Mouse (Mus musculus): Measurements from ENCODE around the gene Nkd2.
A peak's percentile ranks its signal among the peaks of the same experiment; 100 is the strongest.

Gene Nkd2

DNA sequence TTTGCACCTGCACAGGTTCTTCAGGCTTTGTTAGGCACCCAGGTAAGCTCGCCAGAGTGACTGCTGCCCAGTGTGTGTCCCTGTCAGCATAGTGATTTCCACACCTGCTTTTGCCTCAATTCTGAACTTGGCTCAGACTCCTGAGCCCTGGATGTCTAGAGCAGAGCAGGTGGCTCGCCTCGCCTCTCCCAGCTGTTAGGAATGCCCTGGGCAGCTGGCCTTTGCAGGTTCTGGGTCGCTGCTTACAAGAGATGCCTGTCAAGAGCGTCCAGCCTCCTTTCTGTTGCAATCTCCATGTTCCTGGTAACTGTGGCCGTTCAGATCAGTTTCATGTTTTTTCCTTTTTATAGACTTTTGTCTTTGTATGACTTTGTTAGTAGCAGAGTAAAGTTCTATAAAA, 31.1 kb downstream of the Nkd2 start:
- DNase-seq (ENCODE audit: low read depth): no peak

DNA sequence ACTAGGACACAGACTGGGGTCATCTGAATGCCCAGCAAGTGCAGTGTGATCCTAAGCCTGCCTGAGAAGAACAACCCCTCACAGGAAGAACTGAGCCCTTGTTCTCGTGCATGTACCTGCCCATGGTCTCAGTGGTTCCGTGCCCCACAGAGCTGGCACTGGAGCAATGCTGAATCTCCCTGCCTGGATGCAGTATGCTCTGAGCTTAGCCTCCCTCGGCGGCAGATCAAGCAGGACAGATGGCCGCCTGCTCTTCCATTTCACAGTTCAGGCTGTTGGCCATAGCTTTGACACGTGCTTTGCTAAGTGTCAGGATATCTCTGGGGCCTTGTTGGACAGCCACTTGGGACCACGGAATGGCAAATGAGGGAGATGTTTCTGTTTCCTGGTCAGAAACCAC, 33.2 kb downstream of the Nkd2 start:
- no peak for DNase-seq (ENCODE audit: low read depth)

DNA sequence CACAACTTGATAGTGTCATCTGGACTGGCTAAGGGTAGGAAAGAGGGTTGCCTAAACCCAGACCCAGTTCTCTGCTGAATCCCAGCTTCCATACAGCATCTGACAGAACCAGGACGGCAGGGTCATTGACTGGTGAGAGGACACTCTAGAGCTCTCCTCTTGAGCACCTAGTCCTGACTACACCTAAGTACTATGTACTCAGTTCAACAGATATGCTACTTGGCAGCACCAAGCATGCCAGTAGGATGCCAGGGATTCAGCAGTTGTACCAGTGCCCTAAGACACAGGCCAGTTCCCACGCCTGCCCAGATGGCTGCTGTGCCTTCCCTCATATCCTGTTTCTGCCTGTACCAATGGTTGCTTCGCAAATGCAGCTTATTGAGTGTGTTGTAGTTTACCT, 34.5 kb downstream of the Nkd2 start:
- DNase-seq (ENCODE audit: low read depth): no peak

DNA sequence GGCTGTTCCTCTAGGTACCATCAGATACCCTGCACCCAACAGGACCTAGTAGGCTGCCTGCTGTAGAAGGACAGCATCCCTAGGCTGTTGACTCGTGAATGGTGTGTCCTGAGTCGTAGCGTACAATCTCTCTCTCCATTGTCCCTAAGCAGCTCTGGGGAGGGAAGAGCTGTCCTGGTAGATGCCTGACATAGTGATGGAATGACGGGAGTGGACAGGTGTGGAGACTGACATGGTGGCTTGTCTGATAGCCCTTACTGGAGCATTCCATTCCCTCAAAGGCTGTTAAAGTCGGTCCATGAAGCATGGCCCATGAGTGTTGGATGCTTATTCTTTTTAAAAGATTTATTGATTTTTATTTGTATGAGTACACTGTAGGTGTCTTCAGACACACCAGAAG, 42.5 kb downstream of the Nkd2 start:
- DNase-seq (ENCODE audit: low read depth): no peak

DNA sequence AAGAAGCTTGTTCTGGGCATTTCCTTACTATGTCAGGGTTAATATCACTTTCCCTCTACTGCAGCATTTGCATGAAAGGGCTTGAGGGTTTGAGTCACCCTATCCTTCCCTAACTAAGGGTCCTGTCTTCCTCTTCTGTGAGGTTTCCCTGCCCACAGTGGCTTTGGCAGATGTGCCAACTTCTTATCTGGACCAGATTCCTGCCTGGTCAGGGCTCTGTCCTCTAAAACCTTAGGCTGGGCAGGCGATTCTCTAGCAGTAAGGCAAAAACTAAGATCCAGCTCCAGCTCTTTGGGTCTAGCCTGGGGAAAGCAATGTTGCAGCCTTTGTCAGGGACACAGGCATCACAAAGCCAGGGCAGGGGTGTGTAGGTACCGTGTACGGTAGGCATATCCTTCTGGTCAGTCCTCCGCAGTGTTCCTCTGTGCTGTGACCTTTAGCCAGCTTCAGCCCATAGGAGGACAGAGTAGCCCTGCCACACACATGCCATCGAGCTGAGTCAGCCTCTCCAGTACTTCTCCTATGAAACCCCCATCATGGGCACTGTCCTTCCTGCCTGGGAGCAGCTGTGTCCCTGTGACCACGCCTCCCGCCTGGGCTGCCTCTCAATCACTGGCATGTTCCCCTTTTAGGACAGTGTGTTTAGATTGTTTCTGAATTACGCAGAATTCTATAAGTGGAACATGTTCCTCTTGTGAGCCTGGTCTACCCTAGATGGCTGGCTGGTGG, 43.8 kb downstream of the Nkd2 start:
- DNase-seq (ENCODE audit: low read depth): peak; percentile 75

DNA sequence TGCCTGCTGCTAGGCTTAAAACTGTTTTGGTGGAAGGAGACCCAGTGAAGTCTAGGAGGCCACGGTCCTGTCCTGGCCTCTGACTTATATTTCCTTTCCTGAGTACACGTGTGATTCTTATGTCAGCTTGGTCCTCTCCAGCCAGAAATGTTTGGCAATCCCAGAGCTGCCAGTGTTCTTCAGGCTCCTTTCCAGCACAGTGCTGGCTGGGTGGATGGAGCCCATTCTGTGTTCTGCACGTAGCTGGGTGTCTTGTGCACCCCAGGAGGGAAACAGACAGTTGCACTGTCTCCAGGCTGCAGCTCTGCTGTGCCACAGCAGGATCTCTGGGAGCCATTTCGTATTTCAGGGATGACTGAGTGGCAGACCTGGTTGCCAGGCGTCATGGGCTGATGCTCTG, 48.3 kb downstream of the Nkd2 start:
- no peak for DNase-seq (ENCODE audit: low read depth)

DNA sequence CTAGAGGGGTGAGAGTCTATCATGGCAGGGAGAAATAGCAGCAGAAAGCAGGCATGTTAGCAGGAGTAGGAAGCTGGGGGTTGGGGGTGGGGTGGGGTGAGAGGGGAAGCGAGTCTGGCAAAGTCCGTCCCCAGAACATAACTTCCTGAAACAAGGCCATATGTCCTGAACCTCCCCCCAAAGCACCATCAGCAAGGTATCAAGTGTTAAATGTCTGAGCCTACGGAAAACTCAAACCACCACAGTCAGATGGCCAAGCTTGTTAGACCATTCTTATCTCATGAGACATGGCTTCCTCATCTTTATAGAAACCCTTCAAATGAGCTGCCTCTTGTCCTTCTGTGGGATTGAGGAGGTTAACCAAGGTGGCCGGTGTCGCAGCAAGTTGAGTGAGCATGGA, 54.3 kb downstream of the Nkd2 start:
- peak; percentile 90 for DNase-seq (ENCODE audit: low read depth)

DNA sequence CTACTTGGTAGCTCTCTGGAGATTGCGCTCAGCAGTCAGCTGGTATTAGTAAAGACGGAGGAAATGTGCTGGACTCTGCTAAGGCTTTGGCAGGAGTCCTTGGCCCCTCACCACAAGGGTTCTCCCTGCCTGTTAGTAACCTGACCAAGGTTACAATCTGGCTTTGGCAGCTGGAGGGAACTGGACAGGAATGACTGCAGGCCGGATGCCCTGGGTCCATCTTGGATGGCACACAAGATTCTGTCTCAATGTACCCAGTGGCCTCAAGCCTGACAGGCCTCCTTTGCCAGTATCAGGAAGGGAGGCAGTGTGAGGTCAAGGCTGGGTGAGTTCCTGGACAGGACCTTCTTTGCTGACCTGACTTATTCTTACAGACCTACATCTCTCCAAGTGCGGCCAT, 55.3 kb downstream of the Nkd2 start:
- no peak for DNase-seq (ENCODE audit: low read depth)

DNA sequence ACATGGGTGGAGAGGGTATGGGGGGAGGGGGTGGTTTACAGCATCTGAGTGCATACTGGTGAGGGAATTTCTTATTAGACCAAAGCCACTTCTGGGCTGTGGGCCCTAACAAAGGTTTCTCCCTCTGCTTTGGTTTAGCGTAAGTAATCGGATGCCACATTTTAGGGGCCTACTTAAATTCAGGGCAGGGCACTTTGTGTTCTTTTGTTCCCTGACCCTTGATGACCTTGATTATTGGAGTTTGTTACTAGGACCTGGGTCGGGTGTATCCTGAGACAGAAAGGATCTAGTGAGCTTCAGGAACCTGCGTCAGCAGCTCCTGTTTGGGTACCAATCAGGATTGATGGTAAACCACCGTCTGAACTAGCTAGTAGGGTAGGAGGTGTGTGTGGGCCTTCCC, 64.9 kb downstream of the Nkd2 start:
- no peak for DNase-seq (ENCODE audit: low read depth)

DNA sequence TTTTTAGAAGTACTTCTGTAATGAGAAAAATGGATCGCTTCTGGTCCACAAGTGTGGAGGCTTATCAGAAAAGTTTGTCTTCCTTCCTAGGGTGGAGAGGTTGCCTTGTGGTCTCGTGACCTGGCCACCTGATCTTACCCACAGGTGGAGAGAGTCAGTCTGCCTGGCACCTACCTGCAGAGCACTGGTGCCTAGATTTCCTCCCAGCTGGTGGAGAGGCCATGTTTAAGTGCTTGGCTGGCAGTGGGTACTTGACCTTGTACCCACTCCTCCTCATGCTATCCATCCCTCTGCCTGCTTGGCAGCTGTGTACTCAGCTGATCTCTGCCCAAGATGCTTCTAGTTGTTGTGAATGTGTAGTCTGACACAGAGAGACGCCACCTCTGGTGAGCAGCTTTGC, 69.9 kb downstream of the Nkd2 start:
- DNase-seq (ENCODE audit: low read depth): no peak

DNA sequence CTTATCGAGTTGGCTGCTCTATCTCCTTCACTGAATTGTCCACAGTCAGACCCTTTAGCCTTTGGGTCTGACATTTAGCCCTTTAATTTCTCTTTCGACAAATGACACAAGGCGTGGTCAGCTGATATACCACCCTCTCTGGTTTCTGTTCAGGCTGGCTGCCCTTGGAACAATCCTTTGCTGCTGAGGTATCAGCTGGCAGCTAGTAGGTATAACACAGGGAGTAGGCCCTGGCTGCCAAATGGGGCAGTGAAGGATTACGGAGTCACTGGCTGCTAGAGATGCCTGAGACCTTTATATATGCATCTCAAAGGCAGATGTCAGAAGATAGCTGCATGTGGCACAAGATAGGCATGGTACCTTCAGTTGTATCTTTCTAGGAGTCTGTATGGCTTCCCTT, 71.6 kb downstream of the Nkd2 start:
- no peak for DNase-seq (ENCODE audit: low read depth)

DNA sequence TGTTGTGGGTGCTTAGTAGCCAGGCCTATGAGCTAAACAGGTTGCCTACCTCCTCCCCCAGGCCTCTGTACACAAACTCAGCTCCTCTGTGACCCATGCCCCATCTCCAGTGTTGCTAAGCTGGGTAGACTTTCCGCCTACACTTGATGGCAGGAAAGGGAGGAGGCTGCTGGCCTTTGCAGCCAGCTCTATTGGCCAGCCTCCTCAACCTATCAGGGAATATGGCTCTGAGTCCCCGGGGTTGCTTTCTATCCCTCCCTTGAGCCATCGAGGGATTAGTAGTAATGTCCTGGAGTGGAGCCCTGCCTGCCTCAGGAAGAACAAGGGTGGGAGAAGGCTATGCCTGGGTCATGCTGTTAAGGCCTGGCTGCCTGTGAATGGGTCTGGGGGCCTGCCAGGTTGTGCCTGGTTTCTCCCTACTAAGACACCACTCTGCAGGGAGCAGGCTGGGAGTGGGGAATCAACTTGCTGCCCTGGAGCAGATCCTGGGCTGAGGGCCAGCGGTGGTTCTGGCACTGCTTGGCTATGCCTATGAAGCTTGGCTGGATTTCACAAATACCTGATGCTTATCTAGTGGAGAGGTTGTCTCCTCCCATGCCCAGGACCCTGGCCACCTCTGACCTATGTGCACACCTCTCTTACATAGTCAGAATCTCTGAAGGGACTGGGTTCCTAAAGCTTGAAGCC, 73.8 kb downstream of the Nkd2 start:
- DNase-seq (ENCODE audit: low read depth): no peak

DNA sequence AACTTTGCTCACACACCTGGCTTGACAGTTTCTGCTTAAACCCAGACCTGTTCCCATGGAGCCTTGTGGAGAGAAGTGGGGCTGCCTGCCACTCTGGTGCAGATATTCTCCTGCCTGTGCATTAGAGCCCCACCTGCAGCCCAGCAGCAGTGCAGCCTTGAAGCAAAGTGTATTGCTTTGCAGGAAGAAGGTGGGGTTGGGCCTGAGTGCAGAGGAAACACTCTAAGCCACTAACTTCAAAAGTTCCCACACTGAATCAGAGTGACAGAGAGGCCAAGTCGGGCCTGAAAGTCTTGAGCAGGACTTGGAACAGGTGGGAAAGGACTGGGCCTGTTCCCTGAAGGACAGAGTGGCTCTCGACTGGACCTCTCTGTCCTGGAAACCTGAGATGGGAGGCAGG, 74.8 kb downstream of the Nkd2 start:
- DNase-seq (ENCODE audit: low read depth): peak; percentile 56

DNA sequence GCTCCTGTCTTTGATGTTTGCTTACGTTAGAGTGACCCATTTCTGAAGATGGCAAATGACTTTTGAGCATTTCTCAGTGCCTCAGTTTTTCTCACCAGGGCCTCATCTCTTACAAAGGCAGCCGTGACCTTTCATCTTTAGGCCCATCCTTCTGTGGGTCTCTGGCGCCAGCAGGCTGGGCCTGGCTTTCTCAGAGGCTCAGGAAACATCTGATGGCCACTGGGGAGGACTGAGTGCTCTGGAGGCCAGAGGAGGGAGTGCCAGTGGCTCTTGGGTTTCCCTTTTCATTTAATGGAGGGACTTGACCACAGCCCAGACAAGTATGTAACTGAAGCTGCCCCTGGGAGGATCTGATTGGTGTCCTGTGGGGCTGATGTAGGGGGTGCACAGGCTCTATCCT, 76.3 kb downstream of the Nkd2 start:
- DNase-seq (ENCODE audit: low read depth): peak; percentile 59

DNA sequence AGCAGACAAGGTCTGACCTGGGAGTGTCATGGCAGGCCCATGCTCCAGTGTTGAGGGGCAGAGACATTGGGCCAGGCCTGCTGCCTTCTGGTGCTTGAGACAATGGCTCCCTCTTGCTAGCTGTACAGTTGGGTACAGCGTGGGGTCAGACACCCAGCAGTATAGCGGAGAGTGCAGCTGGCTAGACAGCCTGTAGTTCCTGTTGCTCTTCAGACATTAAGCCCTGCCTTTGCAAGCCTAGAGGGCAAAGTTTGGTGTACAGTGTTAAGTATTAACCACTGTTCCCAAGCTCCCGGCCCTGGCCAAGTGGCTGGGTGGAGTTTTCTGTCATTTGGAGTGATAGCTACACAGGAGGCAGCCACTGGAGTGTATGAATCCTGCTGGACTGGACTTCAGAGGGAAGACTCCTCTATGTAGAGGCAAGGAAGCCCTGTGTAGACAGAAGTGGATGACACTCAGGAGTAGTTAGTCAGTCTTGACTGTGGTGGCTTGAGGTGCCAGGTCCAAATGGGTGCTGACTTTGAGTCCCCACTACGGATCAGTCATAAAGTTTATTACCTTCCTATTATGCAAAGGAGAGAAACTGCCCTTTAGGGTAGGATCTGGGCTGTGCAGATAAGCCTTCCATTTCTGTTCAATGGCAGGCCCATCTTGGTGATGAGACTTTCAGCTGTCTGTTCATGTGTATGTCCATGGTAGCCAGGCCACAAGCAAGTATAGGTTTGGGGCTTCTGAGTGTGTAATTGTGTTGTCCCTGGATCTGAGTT, 77.3 kb downstream of the Nkd2 start:
- no peak for DNase-seq (ENCODE audit: low read depth)

Data from 416B (cell line).